Mouse (Mus musculus) forebrain, embryonic 16.5 days (tissue): ENCODE data around the gene Poc1b. TPM values are rescaled to one million over a fixed set of nuclear protein-coding genes. Genes with fewer than 3 reads are reported as not detected.
A peak's percentile ranks its signal among the peaks of the same experiment; 100 is the strongest.
"Not testable (repeated sequence)": the region's sequence is repeated elsewhere in the genome, so short reads cannot be mapped to it uniquely, and the experiment has no call there.

ENCODE experiments used
- ATAC-seq: fragments of 200-750 bp; cut with Nextera tagmentation; 2 replicates; pipeline ENCODE4 v1.8.0; 2017; ENCODE audit warnings: mild to moderate bottlenecking, moderate library complexity
- H3K27ac ChIP-seq: fragments of 300-500 bp; sonication (generic); 2 replicates; pipeline ENCODE4 v1.5.1; 2014; ENCODE audit warnings: low read length, control low read depth
- H3K27me3 ChIP-seq: fragments of 300-500 bp; sonication (generic); replicated peaks from 2 replicates; pipeline ENCODE4 v1.6.1; 2014; ENCODE audit warnings: low read length; ENCODE audit not compliant: control insufficient read depth, insufficient read depth
- H3K36me3 ChIP-seq: fragments of 300-500 bp; sonication (generic); 2 replicates; pipeline ENCODE4 v1.6.1; 2014; ENCODE audit not compliant: control insufficient read depth, insufficient read depth
- H3K4me1 ChIP-seq: fragments of 300-500 bp; sonication (generic); replicated peaks from 2 replicates; pipeline ENCODE4 v1.6.1; 2014; ENCODE audit warnings: low read length; ENCODE audit not compliant: control insufficient read depth, insufficient read depth
- H3K4me2 ChIP-seq: fragments of 300-500 bp; sonication (generic); 2 replicates; pipeline ENCODE4 v1.6.1; 2014; ENCODE audit warnings: mild to moderate bottlenecking, low read length, control low read depth
- H3K4me3 ChIP-seq: fragments of 300-500 bp; sonication (generic); replicated peaks from 2 replicates; pipeline ENCODE4 v1.5.1; 2014; ENCODE audit warnings: mild to moderate bottlenecking, low read length, control low read depth
- H3K9ac ChIP-seq: fragments of 300-500 bp; sonication (generic); replicated peaks from 2 replicates; pipeline ENCODE4 v1.6.1; 2014; ENCODE audit warnings: low read depth, low read length, control low read depth
- H3K9me3 ChIP-seq: fragments of 300-500 bp; sonication (generic); 2 replicates; pipeline ENCODE4 v1.6.1; 2016; ENCODE audit warnings: low read length; ENCODE audit not compliant: control insufficient read depth
- WGBS: fragments of 180-500 bp; shearing (Covaris S2); extraction: QIAGEN DNeasy Blood & Tissue Kit; methylation state at CpG from one replicate; pipeline ENCODE4 v1.1.7; 2014; 5-methylcytosine and 5-hydroxymethylcytosine counted together
- polyA plus RNA-seq: library from polyadenylated mRNA; unstranded; fragments of >200 nt; fragmentation: Nextera tagmentation; extraction: Ambion mirVana; gene quantifications from 2 replicates; pipeline ENCODE4 v1.2.1, GENCODE M21; 2015

Gene Poc1b
- polyA plus RNA-seq, 1 experiment from 2014 or later, result 14.1 TPM

- no peaks in the 10 kb centered on the region for H3K27me3 ChIP-seq
- peak overlapping the region; percentile 62 for H3K4me2 ChIP-seq
- peak overlapping the region; percentile 34 for H3K4me3 ChIP-seq
- WGBS, result 5% methylated on average over 29 of the region's 29 CpGs
- H3K36me3 ChIP-seq, result no peaks in the 10 kb centered on the region
- peaks cover 18% of the 10 kb centered on the region for H3K4me1 ChIP-seq
- H3K9ac ChIP-seq, result peak overlapping the region; percentile 45
- ATAC-seq, result peak; percentile 41; the same call in 1 of the 2 replicates
- H3K27ac ChIP-seq, result no peak overlapping the region
- H3K9me3 ChIP-seq, result no peaks in the 10 kb centered on the region
Measured at GRCm38 (mm10) chr10:99203577-99204487, 97.0 kb downstream of the Poc1b start.

- peaks cover 18% of the 10 kb centered on the region for H3K4me1 ChIP-seq
- no peak overlapping the region for H3K9ac ChIP-seq
Measured at GRCm38 (mm10) chr10:99204553-99204952, 97.7 kb downstream of the Poc1b start.

GRCm38 (mm10) chr10:99207121-99207520 lies 100.3 kb downstream of the Poc1b start:
- WGBS, result 41% methylated on average over 2 of the region's 2 CpGs
- no peaks in the 10 kb centered on the region for H3K36me3 ChIP-seq
- no peaks in the 10 kb centered on the region for H3K27me3 ChIP-seq
- H3K9me3 ChIP-seq, result no peaks in the 10 kb centered on the region
- H3K4me2 ChIP-seq, result no peak overlapping the region
- ATAC-seq, result no peak
- no peak overlapping the region for H3K4me3 ChIP-seq
- H3K27ac ChIP-seq, result no peak overlapping the region
- no peak overlapping the region for H3K9ac ChIP-seq
- peaks cover 14% of the 10 kb centered on the region for H3K4me1 ChIP-seq

More at GRCm38 (mm10) chr10:99204553-99204952, 97.7 kb downstream of the Poc1b start:
- H3K27me3 ChIP-seq, result no peaks in the 10 kb centered on the region
- no peak overlapping the region for H3K27ac ChIP-seq
- no peaks in the 10 kb centered on the region for H3K9me3 ChIP-seq
- peak overlapping the region; percentile 62 for H3K4me2 ChIP-seq
- 5% methylated on average over 11 of the region's 11 CpGs for WGBS
- no peaks in the 10 kb centered on the region for H3K36me3 ChIP-seq
- ATAC-seq, result no peak
- H3K4me3 ChIP-seq, result peak overlapping the region; percentile 21; the same call in 1 of the 2 replicates

GRCm38 (mm10) chr10:99209146-99209800 lies 102.4 kb downstream of the Poc1b start:
- Histone ChIP-seq H3K27ac (no peak overlapping the region), H3K27me3 (no peaks in the 10 kb centered on the region), H3K9ac (no peak overlapping the region), H3K4me2 (no peak overlapping the region), H3K4me1 (peaks cover 3% of the 10 kb centered on the region), H3K4me3 (no peak overlapping the region), H3K36me3 (no peaks in the 10 kb centered on the region), H3K9me3 (no peaks in the 10 kb centered on the region)
- 81% methylated on average over 13 of the region's 13 CpGs for WGBS
- no peak for ATAC-seq

GRCm38 (mm10) chr10:99211021-99211420 lies 104.2 kb downstream of the Poc1b start:
- Histone ChIP-seq H3K9me3 (no peaks in the 10 kb centered on the region), H3K36me3 (no peaks in the 10 kb centered on the region), H3K4me3 (no peak overlapping the region), H3K9ac (no peak overlapping the region), H3K4me2 (no peak overlapping the region), H3K27ac (no peak overlapping the region), H3K27me3 (no peaks in the 10 kb centered on the region), H3K4me1 (no peaks in the 10 kb centered on the region)
- WGBS, result 96% methylated on average over 6 of the region's 6 CpGs
- ATAC-seq, result no peak

- Histone ChIP-seq H3K9ac (no peak overlapping the region), H3K4me3 (no peak overlapping the region), H3K4me2 (no peak overlapping the region), H3K27ac (no peak overlapping the region), H3K36me3 (no peaks in the 10 kb centered on the region), H3K4me1 (no peaks in the 10 kb centered on the region), H3K9me3 (no peaks in the 10 kb centered on the region), H3K27me3 (no peaks in the 10 kb centered on the region)
- WGBS, result 91% methylated on average over 9 of the region's 9 CpGs
- ATAC-seq, result no peak
Measured at GRCm38 (mm10) chr10:99211503-99212265, 104.8 kb downstream of the Poc1b start.

- no peak overlapping the region for H3K4me3 ChIP-seq
- H3K27ac ChIP-seq, result no peak overlapping the region
- H3K4me2 ChIP-seq, result no peak overlapping the region
- 87% methylated on average over 15 of the region's 15 CpGs for WGBS
- no peaks in the 10 kb centered on the region for H3K4me1 ChIP-seq
- no peak overlapping the region for H3K9ac ChIP-seq
- no peaks in the 10 kb centered on the region for H3K27me3 ChIP-seq
- no peaks in the 10 kb centered on the region for H3K9me3 ChIP-seq
- no peaks in the 10 kb centered on the region for H3K36me3 ChIP-seq
- no peak for ATAC-seq
Measured at GRCm38 (mm10) chr10:99214421-99215299, 107.8 kb downstream of the Poc1b start.

GRCm38 (mm10) chr10:99216570-99216969 lies 109.7 kb downstream of the Poc1b start:
- WGBS, result 83% methylated on average over 15 of the region's 15 CpGs
- not testable (repeated sequence) for H3K27ac ChIP-seq, H3K9ac ChIP-seq, H3K27me3 ChIP-seq, H3K4me3 ChIP-seq, H3K36me3 ChIP-seq, H3K4me2 ChIP-seq, H3K4me1 ChIP-seq, ATAC-seq, H3K9me3 ChIP-seq
